Mouse (Mus musculus) kidney, embryonic 16.5 days (tissue): ENCODE results near the gene Primpol. TPM values are rescaled to one million over a fixed set of nuclear protein-coding genes. Genes with fewer than 3 reads are reported as not detected.

Source experiments
- ATAC-seq: fragments of 200-750 bp; cut with Nextera tagmentation; 2 replicates; pipeline ENCODE4 v1.8.0; 2017; ENCODE audit warnings: moderate TSS enrichment; ENCODE audit not compliant: low FRiP score, low TSS enrichment
- H3K27ac ChIP-seq: fragments of 300-500 bp; sonication (generic); 2 replicates; pipeline ENCODE4 v1.5.1; 2014; ENCODE audit warnings: low read length
- H3K27me3 ChIP-seq: fragments of 300-500 bp; sonication (generic); 2 replicates; pipeline ENCODE4 v1.6.1; 2014; ENCODE audit warnings: low read length, control low read depth, mixed read lengths; ENCODE audit not compliant: insufficient read depth
- H3K36me3 ChIP-seq: fragments of 300-500 bp; sonication (generic); 2 replicates; pipeline ENCODE4 v1.6.1; 2014; ENCODE audit warnings: low read length, control low read depth, mixed read lengths; ENCODE audit not compliant: insufficient read depth
- H3K4me1 ChIP-seq: fragments of 300-500 bp; sonication (generic); 2 replicates; pipeline ENCODE4 v1.6.1; 2014; ENCODE audit warnings: low read length, control low read depth, mixed read lengths; ENCODE audit not compliant: insufficient read depth
- H3K4me2 ChIP-seq: fragments of 300-500 bp; sonication (generic); replicated peaks from 2 replicates; pipeline ENCODE4 v1.6.1; 2014; ENCODE audit warnings: low read depth, low read length
- H3K4me3 ChIP-seq: fragments of 300-500 bp; sonication (generic); 2 replicates; pipeline ENCODE4 v1.5.1; 2014; ENCODE audit warnings: mild to moderate bottlenecking, low read length
- H3K9ac ChIP-seq: fragments of 300-500 bp; sonication (generic); replicated peaks from 2 replicates; pipeline ENCODE4 v1.6.1; 2014; ENCODE audit warnings: low read length
- H3K9me3 ChIP-seq: fragments of 300-500 bp; sonication (generic); 2 replicates; pipeline ENCODE4 v1.6.1; 2016; ENCODE audit warnings: low read length, control low read depth
- WGBS: fragments of 180-500 bp; shearing (Covaris S2); extraction: QIAGEN DNeasy Blood & Tissue Kit; methylation state at CpG from one replicate; pipeline ENCODE4 v1.1.7; 2014; 5-methylcytosine and 5-hydroxymethylcytosine counted together
- polyA plus RNA-seq: library from polyadenylated mRNA; unstranded; fragments of >200 nt; fragmentation: Nextera tagmentation; extraction: Ambion mirVana; gene quantifications from 2 replicates; pipeline ENCODE4 v1.2.1, GENCODE M21; 2015

Primpol gene
- polyA plus RNA-seq, 1 experiment from 2014 or later = 13.8 TPM

DNA sequence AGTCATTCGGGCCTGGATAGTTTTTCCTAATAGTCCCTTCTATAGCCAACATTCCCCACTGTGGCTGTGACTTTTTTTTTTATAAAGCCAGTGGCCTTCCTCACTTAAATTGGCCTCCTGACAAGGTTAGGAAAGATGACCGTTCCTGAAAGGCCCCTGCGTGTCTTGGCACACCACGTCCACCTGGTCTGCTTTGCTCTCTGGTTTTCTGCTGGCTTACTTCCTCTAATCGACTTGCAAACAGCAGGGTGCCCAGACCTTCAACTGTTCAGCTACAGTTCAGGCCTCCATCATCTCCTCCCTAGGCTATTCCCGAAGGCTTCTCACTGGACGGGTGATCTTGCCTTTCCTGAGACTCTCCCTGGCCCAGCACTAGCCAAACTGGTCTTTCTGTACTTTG, 10.9 kb upstream of the Primpol start:
- Histone ChIP-seq H3K4me1 (0 out of 2 replicates have a peak, but pooled peaks cover 2% of the 10 kb centered on the region), H3K36me3 (peaks cover 14% of the 10 kb centered on the region), H3K27me3 (no peaks in the 10 kb centered on the region), H3K4me2 (no peak overlapping the region), H3K9ac (no peak overlapping the region), H3K4me3 (no peak overlapping the region), H3K9me3 (no peaks in the 10 kb centered on the region), H3K27ac (no peak overlapping the region)
- no peak for ATAC-seq
- WGBS = 77% methylated on average over 7 of the region's 7 CpGs

DNA sequence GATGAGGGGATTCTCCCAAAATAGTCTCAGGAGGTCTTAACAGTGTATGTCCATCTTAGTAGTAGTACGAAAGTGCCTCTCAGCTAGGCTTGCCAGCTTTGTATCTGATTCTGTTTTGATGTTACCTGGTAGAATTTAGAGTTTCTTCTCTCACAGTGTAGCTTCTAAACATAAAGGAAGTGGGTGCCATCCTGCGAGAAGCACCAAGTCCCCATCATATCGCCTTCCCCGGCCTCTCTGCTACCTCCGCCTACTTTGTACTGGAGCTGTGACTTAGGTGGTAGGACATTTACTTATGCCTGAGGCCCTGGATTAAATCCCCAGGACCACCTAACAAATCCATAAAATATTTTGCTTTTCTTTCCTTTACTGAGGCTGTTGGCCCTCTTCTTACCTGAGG, 9.6 kb upstream of the Primpol start:
- H3K9ac ChIP-seq = no peak overlapping the region
- WGBS = 95% methylated on average over 5 of the region's 5 CpGs

DNA sequence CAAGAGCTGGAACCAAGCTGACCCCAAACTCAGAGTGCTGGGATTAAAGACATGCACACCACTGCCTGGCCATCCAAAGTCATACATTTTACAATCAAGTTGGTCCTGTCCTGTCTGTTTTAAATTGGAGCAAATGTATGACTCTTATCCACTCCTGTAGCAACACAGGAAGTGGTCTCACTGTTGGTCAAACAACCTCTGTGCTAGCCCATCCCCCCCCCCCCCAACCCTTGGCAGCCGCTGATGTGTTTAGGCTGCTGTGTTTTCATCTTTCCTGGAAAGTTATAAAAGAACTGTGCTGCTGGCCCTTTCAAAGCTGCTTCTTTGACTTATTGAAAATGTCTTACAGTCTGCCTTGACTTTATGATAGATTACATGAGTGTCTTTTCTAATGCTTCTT, 8.2 kb upstream of the Primpol start:
- H3K9ac ChIP-seq = no peak overlapping the region
- H3K4me2 ChIP-seq = no peak overlapping the region
- 47% methylated on average over 1 of the region's 1 CpGs for WGBS
- H3K36me3 ChIP-seq = peaks cover 4% of the 10 kb centered on the region; the same call in 1 of the 2 replicates
- no peak overlapping the region for H3K27ac ChIP-seq
- H3K27me3 ChIP-seq = no peaks in the 10 kb centered on the region
- H3K4me3 ChIP-seq = no peak overlapping the region
- 0 out of 2 replicates have a peak, but pooled peaks cover 2% of the 10 kb centered on the region for H3K4me1 ChIP-seq
- no peaks in the 10 kb centered on the region for H3K9me3 ChIP-seq
- ATAC-seq = no peak

More for the DNA sequence above, 9.6 kb upstream of the Primpol start:
- H3K9me3 ChIP-seq = no peaks in the 10 kb centered on the region
- ATAC-seq = no peak
- 0 out of 2 replicates have a peak, but pooled peaks cover 2% of the 10 kb centered on the region for H3K4me1 ChIP-seq
- H3K36me3 ChIP-seq = peaks cover 9% of the 10 kb centered on the region
- no peaks in the 10 kb centered on the region for H3K27me3 ChIP-seq
- no peak overlapping the region for H3K27ac ChIP-seq
- no peak overlapping the region for H3K4me3 ChIP-seq
- no peak overlapping the region for H3K4me2 ChIP-seq

DNA sequence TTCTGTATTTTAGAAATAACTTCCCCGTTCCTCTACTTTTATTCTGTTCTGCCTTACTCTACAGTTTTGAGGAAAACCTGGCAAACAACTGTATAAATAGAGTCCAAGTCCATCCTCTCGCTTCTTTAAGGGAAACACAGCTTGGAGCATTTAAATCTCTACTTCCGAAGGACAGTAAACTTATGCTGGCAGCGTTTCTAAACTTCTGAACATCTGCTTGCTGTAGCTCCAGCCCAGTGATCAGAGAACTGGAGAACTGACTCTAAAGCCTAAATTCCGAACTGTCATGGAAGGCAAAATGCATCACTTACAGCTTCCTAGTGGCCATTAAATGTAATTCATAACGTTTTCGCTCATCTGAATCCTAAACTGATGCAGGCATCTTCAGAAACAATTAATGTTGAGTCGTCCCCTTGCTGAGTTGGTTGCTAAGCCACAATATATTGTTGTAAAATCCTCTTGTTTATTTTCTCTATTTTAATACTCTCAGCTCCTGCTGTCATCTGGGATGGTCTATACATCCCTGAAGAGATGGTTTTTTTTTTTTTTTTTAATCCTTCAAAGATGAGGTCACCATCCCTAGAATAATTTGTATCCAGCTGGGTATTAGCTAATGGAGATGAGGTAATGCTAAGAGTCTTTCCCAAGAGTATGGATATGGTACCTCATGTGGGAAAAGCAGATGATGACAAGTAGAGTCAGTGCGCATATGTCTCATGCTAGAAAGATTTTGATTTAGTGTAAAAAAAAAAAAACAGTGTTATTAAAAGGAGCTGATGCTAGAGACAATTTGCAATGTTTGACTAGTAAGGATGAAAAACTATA, 5.6 kb upstream of the Primpol start:
- H3K4me2 ChIP-seq = no peak overlapping the region
- H3K4me3 ChIP-seq = no peak overlapping the region
- WGBS = 76% methylated on average over 9 of the region's 9 CpGs
- no peak overlapping the region for H3K9ac ChIP-seq
- no peaks in the 10 kb centered on the region for H3K9me3 ChIP-seq
- no peaks in the 10 kb centered on the region for H3K27me3 ChIP-seq
- no peak for ATAC-seq
- H3K4me1 ChIP-seq = peaks cover 12% of the 10 kb centered on the region
- no peaks in the 10 kb centered on the region for H3K36me3 ChIP-seq
- no peak overlapping the region for H3K27ac ChIP-seq

DNA sequence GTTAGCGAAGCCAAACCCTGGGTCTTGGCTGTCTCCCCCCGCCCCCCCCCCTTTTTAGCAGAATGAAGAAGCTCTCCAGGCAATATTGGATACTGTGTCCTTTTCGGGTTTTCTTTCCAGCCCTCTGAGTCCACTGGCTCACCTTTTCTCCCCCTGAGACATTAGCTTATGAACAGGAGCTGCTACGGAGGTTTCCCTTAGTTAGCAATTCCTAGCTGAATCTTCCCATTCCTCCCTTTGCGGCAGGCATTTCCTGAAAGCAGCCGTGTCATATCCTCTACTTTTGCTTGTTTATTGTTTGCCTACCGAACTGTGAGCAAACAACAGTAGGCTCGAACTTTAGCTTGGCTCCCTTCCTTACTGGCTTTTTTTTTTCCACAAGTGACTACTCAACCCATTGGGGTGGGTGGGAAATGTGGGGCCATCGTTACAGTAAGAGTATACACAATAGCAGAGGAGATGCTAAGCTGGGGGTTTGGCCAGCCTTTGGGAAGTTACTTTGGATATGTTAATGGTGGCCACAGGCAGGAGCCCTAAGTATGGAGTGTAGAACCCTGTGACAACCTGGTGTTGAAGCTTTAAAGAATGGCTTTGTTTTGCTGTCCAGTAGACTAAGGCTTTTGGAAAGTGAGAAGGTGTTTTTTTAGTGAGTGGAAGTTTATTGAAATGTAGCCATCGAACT, 1.8 kb upstream of the Primpol start:
- WGBS = 2% methylated on average over 10 of the region's 10 CpGs
- Histone ChIP-seq H3K36me3 (0 out of 2 replicates have a peak, but pooled peaks cover 2% of the 10 kb centered on the region), H3K27ac (peak overlapping the region; percentile 20; the same call in 1 of the 2 replicates)

DNA sequence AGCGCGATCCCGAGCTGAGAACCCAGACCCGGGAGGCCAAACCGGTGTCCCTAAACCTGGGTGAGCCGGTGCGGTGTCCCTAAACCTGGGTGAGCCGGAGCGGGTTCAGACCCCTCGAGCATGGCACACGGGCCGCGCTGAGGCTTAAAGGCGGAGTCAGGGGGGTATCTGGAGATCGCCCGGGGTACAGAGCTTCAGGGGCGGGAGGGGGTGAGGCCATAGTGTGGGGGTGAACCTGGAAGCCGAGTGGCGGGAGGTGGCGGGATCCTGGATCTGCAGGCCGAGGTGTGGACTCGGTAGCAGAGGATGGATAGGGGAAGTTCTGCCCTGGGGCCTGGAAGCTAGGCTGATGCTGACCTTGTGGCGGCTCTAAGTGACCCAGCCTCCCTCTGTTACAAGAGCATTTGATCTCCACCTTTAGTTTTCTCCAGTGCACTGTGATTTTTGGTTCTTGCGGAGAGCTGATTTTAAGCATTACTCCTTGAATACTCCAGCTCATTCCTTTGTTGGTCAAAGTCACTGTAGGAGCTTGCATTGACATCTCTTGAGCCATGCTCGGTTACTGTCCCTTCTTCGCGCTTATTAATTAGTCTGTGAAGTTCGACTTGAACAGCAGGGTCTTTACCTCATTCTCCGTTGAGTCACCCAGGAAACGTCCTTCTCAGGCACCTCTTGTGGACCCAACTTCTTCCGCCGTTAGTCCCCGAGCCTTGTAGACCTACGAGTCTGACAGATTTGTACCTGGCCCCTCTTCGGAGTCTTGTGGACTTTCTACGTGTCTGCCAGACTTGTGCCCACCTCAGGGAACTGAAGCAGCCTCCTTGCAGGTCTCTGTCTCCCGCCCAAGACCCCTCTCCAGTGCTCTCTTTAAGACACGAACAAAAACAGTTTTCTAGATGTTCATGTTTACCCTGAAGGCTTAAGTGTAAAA, 943 bp upstream of the Primpol start:
- Histone ChIP-seq H3K27me3 (no peaks in the 10 kb centered on the region), H3K9me3 (no peaks in the 10 kb centered on the region), H3K4me2 (peak overlapping the region; percentile 73), H3K4me1 (peaks cover 19% of the 10 kb centered on the region), H3K9ac (peak overlapping the region; percentile 81), H3K36me3 (0 out of 2 replicates have a peak, but pooled peaks cover 2% of the 10 kb centered on the region), H3K27ac (peak overlapping the region; percentile 93), H3K4me3 (peak overlapping the region; percentile 67)
- WGBS = under 1% methylated on average over 38 of the region's 38 CpGs
- no peak; the same call in 1 of the 2 replicates for ATAC-seq

More for the DNA sequence above, 1.8 kb upstream of the Primpol start:
- Histone ChIP-seq H3K4me3 (peak overlapping the region; percentile 67), H3K9ac (peak overlapping the region; percentile 81), H3K4me2 (peak overlapping the region; percentile 73), H3K9me3 (no peaks in the 10 kb centered on the region), H3K4me1 (peaks cover 12% of the 10 kb centered on the region), H3K27me3 (no peaks in the 10 kb centered on the region)
- no peak for ATAC-seq

DNA sequence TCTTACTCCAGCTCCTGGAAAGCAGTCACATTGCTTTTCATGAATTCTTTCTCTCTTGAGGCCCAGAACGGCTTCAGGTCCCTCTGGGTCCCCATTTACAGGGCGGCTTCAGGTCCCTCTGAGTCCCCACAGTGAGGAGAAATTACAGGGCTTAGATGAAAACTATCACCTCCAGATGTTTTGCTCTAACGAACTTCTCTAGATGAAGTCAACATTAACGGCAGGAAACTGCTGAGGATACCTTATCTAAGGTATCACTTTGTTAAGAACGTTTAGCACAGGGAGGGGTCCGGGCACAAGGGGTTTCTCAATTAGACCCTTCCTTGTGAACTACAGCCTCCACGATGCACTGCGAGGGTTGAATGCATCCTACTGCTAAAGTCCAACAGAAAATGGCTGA, 1.1 kb downstream of the Primpol start:
- peak overlapping the region; percentile 67 for H3K4me3 ChIP-seq
- H3K9ac ChIP-seq = no peak overlapping the region

DNA sequence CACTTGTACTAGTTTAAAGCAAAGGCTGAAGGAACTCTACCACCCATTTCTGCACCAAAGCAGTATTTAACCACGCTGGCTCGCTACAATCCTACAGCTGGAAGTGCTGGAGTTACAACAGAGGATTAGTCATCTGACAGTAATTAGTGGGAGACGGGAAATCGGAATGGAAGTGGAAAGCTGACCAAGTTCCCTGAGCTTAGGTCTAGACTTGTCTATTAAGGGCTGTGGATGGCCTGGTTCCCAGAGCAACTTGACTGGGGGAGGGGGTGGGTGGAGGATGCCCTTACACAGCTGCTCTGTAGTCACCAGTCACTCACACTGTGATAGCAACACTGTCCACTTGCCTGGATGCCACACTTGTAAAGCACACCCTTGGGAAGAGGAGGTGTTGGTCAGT, 3.6 kb downstream of the Primpol start:
- peaks cover 10% of the 10 kb centered on the region; the same call in 1 of the 2 replicates for H3K4me1 ChIP-seq
- H3K36me3 ChIP-seq = peaks cover 9% of the 10 kb centered on the region; the same call in 1 of the 2 replicates
- H3K9ac ChIP-seq = no peak overlapping the region
- no peak overlapping the region for H3K4me3 ChIP-seq
- no peaks in the 10 kb centered on the region for H3K27me3 ChIP-seq
- no peak overlapping the region for H3K27ac ChIP-seq
- H3K9me3 ChIP-seq = no peaks in the 10 kb centered on the region
- WGBS = 39% methylated on average over 4 of the region's 4 CpGs
- no peak overlapping the region for H3K4me2 ChIP-seq
- ATAC-seq = no peak

More for the DNA sequence above, 1.1 kb downstream of the Primpol start:
- H3K27ac ChIP-seq = no peak overlapping the region
- H3K9me3 ChIP-seq = no peaks in the 10 kb centered on the region
- no peak for ATAC-seq
- H3K4me1 ChIP-seq = peaks cover 20% of the 10 kb centered on the region
- H3K36me3 ChIP-seq = 0 out of 2 replicates have a peak, but pooled peaks cover 2% of the 10 kb centered on the region
- H3K27me3 ChIP-seq = no peaks in the 10 kb centered on the region
- peak overlapping the region; percentile 59; the same call in 1 of the 2 replicates for H3K4me2 ChIP-seq
- 88% methylated on average over 8 of the region's 8 CpGs for WGBS

DNA sequence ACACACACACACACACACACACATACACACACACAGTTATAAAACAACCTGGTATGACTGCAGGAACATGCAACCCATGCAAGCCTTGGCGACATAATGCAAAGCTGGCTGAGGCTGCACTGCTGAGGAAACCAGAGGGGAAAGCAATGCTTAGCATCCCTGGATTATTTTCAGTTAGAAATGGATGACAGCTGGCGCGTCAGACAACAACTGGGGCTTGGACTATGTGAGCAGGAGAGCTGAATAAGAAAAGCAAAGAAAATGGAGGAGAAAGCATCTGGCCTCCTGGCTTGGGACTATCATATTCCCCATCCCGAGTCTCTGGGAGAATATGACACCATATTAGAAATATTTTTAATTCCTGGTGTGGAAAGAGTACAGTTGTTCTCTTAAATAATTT, 4.1 kb downstream of the Primpol start:
- no peak overlapping the region for H3K4me2 ChIP-seq
- H3K9me3 ChIP-seq = no peaks in the 10 kb centered on the region
- H3K27ac ChIP-seq = no peak overlapping the region
- H3K9ac ChIP-seq = no peak overlapping the region
- WGBS = 60% methylated on average over 4 of the region's 4 CpGs
- no peaks in the 10 kb centered on the region for H3K27me3 ChIP-seq
- no peak overlapping the region for H3K4me3 ChIP-seq
- H3K36me3 ChIP-seq = peaks cover 9% of the 10 kb centered on the region; the same call in 1 of the 2 replicates
- no peak for ATAC-seq
- H3K4me1 ChIP-seq = peaks cover 10% of the 10 kb centered on the region; the same call in 1 of the 2 replicates
